Mouse (Mus musculus) CH12.LX (cell line): ENCODE measurements around the gene Nudt22. TPM values are rescaled to one million over a fixed set of nuclear protein-coding genes. Genes with fewer than 3 reads are reported as not detected.
A peak's percentile ranks its signal among the peaks of the same experiment; 100 is the strongest.

Experiments
- DNase-seq: peaks from one replicate; pipeline ENCODE4 v3.0.0-alpha.2; 2013; ENCODE audit errors: extremely low read depth
- H3K27ac ChIP-seq: 2 replicates; pipeline ENCODE4 v1.5.1; 2012; ENCODE audit warnings: low read depth, mild to moderate bottlenecking, control low read depth, moderate library complexity; ENCODE audit not compliant: insufficient read depth
- H3K27me3 ChIP-seq: replicated peaks from 2 replicates; pipeline ENCODE3; 2012; ENCODE audit warnings: inconsistent platforms
- H3K36me3 ChIP-seq, 2 experiments: replicated peaks in 1 of 2; 2 replicates each; pipeline versions ENCODE3 to v1.6.1; 2012; ENCODE audit warnings: inconsistent platforms in 1 of 2, low read length in 1 of 2, mild to moderate bottlenecking in 1 of 2, mixed read lengths in 1 of 2, moderate library complexity in 1 of 2; ENCODE audit not compliant: control insufficient read depth in 1 of 2, insufficient read depth in 1 of 2
- H3K4me1 ChIP-seq, 2 experiments: 2 replicates each; pipeline ENCODE4 v1.6.1; 2012; ENCODE audit warnings: inconsistent platforms in 1 of 2, moderate library complexity in 1 of 2; ENCODE audit not compliant: insufficient read depth in 2 of 2, control insufficient read depth in 1 of 2
- H3K4me2 ChIP-seq: 2 replicates; pipeline ENCODE4 v1.6.1; 2012; ENCODE audit warnings: low read depth, mild to moderate bottlenecking, control low read depth; ENCODE audit not compliant: poor library complexity, insufficient read depth, severe bottlenecking
- H3K4me3 ChIP-seq, 3 experiments: fragments of 150-350 bp in 1 of 3; sonication (generic) in 1 of 3; replicated peaks in 1 of 3; 2 replicates each; pipeline versions ENCODE3 to v1.5.1; 2011 to 2012; ENCODE audit warnings: low read depth in 2 of 3, low read length in 2 of 3, mild to moderate bottlenecking in 2 of 3, moderate library complexity in 2 of 3, control low read depth in 1 of 3, improper control_type of control experiment in 1 of 3, inconsistent platforms in 1 of 3, mixed read lengths in 1 of 3; ENCODE audit not compliant: poor library complexity in 1 of 3
- H3K79me2 ChIP-seq: replicated peaks from 2 replicates; pipeline ENCODE4 v1.6.1; 2012; ENCODE audit warnings: mild to moderate bottlenecking, moderate library complexity; ENCODE audit not compliant: control insufficient read depth, poor library complexity, insufficient read depth, severe bottlenecking; ENCODE audit errors: extremely low read depth
- H3K9ac ChIP-seq: 2 replicates; pipeline ENCODE4 v1.6.1; 2012; ENCODE audit warnings: low read depth, mild to moderate bottlenecking, control low read depth, moderate library complexity; ENCODE audit not compliant: insufficient read depth
- H3K9me3 ChIP-seq: replicated peaks from 2 replicates; pipeline ENCODE3; 2012; ENCODE audit warnings: low read length, inconsistent platforms, mixed read lengths
- CHD1 ChIP-seq: IDR thresholded peaks from 2 replicates; pipeline ENCODE4 v1.6.1; 2012; ENCODE audit warnings: low read depth, low read length, improper control_type of control experiment, inconsistent platforms
- E2F4 ChIP-seq: IDR thresholded peaks from 2 replicates; pipeline ENCODE4 v1.6.1; 2011; ENCODE audit warnings: low read depth, low read length, improper control_type of control experiment; ENCODE audit not compliant: insufficient replicate concordance
- ELF1 ChIP-seq: IDR thresholded peaks from 2 replicates; pipeline ENCODE4 v1.6.1; 2014; ENCODE audit warnings: low read depth, mild to moderate bottlenecking, inconsistent platforms, low read length, improper control_type of control experiment
- EP300 ChIP-seq: IDR thresholded peaks from 2 replicates; pipeline ENCODE4 v1.6.1; 2011; ENCODE audit warnings: low read length, improper control_type of control experiment
- IRF4 ChIP-seq: IDR thresholded peaks from 2 replicates; pipeline ENCODE4 v1.6.1; 2014; ENCODE audit warnings: low read depth, mild to moderate bottlenecking, inconsistent platforms, low read length, improper control_type of control experiment
- JUND ChIP-seq: conservative IDR thresholded peaks from 2 replicates; pipeline ENCODE4 v1.6.1; 2011; ENCODE audit warnings: low read depth, low read length, improper control_type of control experiment
- KAT2A ChIP-seq: IDR thresholded peaks from 2 replicates; pipeline ENCODE4 v1.6.1; 2012; ENCODE audit warnings: low read length, improper control_type of control experiment, inconsistent platforms; ENCODE audit not compliant: insufficient replicate concordance
- MAFK ChIP-seq: IDR thresholded peaks from 2 replicates; pipeline ENCODE4 v1.6.1; 2011; ENCODE audit warnings: low read length, improper control_type of control experiment; ENCODE audit not compliant: insufficient replicate concordance
- MAX ChIP-seq: IDR thresholded peaks from 2 replicates; pipeline ENCODE4 v1.6.1; 2011; ENCODE audit warnings: low read length, improper control_type of control experiment
- MEF2A ChIP-seq: IDR thresholded peaks from 2 replicates; pipeline ENCODE4 v1.6.1; 2014; ENCODE audit warnings: low read depth, mild to moderate bottlenecking, inconsistent platforms, low read length, improper control_type of control experiment, borderline replicate concordance
- MXI1 ChIP-seq: IDR thresholded peaks from 2 replicates; pipeline ENCODE4 v1.6.1; 2011; ENCODE audit warnings: mild to moderate bottlenecking, low read depth, low read length, improper control_type of control experiment
- NELFE ChIP-seq: IDR thresholded peaks from 2 replicates; pipeline ENCODE4 v1.6.1; 2011; ENCODE audit warnings: low read depth, low read length, improper control_type of control experiment
- NRF1 ChIP-seq: IDR thresholded peaks from 2 replicates; pipeline ENCODE4 v1.6.1; 2014; ENCODE audit warnings: low read depth, mild to moderate bottlenecking, inconsistent platforms, low read length, improper control_type of control experiment, moderate library complexity
- PAX5 ChIP-seq: IDR thresholded peaks from 2 replicates; pipeline ENCODE4 v1.6.1; 2012; ENCODE audit warnings: low read length, inconsistent platforms, mixed read lengths
- POLR2A ChIP-seq: IDR thresholded peaks from 2 replicates; pipeline ENCODE4 v1.6.1; 2011; ENCODE audit warnings: low read depth, mild to moderate bottlenecking, improper control_type of control experiment, low read length
- RAD21 ChIP-seq: IDR thresholded peaks from 2 replicates; pipeline ENCODE4 v1.6.1; 2011; ENCODE audit warnings: low read depth, mild to moderate bottlenecking, low read length, improper control_type of control experiment, moderate library complexity
- RCOR1 ChIP-seq: conservative IDR thresholded peaks from 2 replicates; pipeline ENCODE4 v1.6.1; 2012; ENCODE audit warnings: low read depth, mild to moderate bottlenecking, inconsistent platforms, low read length, improper control_type of control experiment
- SMC3 ChIP-seq: IDR thresholded peaks from 2 replicates; pipeline ENCODE4 v1.6.1; 2011; ENCODE audit warnings: low read depth, low read length, improper control_type of control experiment
- TCF12 ChIP-seq: IDR thresholded peaks from 2 replicates; pipeline ENCODE4 v1.6.1; 2014; ENCODE audit warnings: low read depth, mild to moderate bottlenecking, inconsistent platforms, low read length, improper control_type of control experiment
- UBTF ChIP-seq: IDR thresholded peaks from 2 replicates; pipeline ENCODE4 v1.6.1; 2012; ENCODE audit warnings: low read depth, mild to moderate bottlenecking, inconsistent platforms, low read length, improper control_type of control experiment, moderate library complexity
- USF1 ChIP-seq: IDR thresholded peaks from 2 replicates; pipeline ENCODE4 v1.6.1; 2014; ENCODE audit warnings: low read depth, mild to moderate bottlenecking, inconsistent platforms, low read length, improper control_type of control experiment
- USF2 ChIP-seq: conservative IDR thresholded peaks from 2 replicates; pipeline ENCODE4 v1.6.1; 2011; ENCODE audit warnings: low read depth, low read length, improper control_type of control experiment
- ZKSCAN1 ChIP-seq: IDR thresholded peaks from 2 replicates; pipeline ENCODE4 v1.6.1; 2012; ENCODE audit warnings: low read depth, inconsistent platforms, low read length, improper control_type of control experiment, borderline replicate concordance
- ZNF384 ChIP-seq: IDR thresholded peaks from 2 replicates; pipeline ENCODE4 v1.6.1; 2012; ENCODE audit warnings: low read depth, low read length, improper control_type of control experiment, inconsistent platforms
- dilution Hi-C: fragments of 300-500 bp; cut with MboI; formaldehyde crosslinking; loops from 2 replicates; pipeline ENCODE4 v1.14.3; 2020; ENCODE audit warnings: low sequenced_read_pairs; ENCODE audit not compliant: extremely low pct_unique_long_range_greater_than_20kb, extremely low pct_ligation_motif_present
- in situ Hi-C: fragments of 300-500 bp; cut with MboI; formaldehyde crosslinking; loops from 3 replicates; pipeline ENCODE4 v1.14.3; 2019; ENCODE audit warnings: low sequenced_read_pairs, low pct_ligation_motif_present, low pct_unique_long_range_greater_than_20kb, mixed read lengths
- polyA plus RNA-seq: library from polyadenylated mRNA; unstranded; fragments of >175 nt; gene quantifications from 2 replicates; pipeline ENCODE4 v1.2.1, GENCODE M21; 2012; ENCODE audit warnings: low read depth; ENCODE audit not compliant: insufficient read length
- total RNA-seq, 2 experiments: library from RNA; depleted of rRNA; stranded (reverse); fragments of 300-350 nt in 1 of 2; fragments of >200 nt in 1 of 2; gene quantifications; 2 replicates each; pipeline ENCODE4 v1.2.3; 2012 to 2014

The Nudt22 gene
- total and polyA plus RNA-seq, 3 experiments, result 11.1 to 24.6 (median 11.2) TPM

DNA sequence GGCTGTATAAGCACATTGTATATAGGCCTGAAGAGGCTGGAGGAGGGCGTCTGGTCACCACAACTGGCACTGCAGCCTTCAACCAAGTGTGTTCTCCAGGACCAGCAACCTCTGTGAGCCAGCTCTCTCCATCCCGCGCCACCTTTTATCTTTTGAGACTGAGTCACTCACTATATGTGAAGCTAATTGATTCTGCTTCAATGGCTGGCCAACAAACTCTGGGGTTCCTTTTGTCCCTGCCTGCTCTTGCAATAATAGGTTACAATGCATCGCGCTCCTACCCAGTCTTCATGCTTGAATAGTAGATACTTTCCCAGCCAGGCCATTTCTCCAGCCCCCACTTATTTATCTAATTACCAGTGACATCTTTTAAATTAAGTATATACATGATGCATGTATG lies 12.3 kb downstream of the Nudt22 start:
- no peaks in the 10 kb centered on the region for H3K27me3 ChIP-seq
- DNase-seq, result no peak
- TF ChIP-seq CHD1 (no peak), ZKSCAN1 (no peak), EP300 (no peak), UBTF (no peak), JUND (no peak), ZNF384 (no peak), IRF4 (no peak), ELF1 (no peak), NRF1 (no peak)
- H3K9me3 ChIP-seq, result no peaks in the 10 kb centered on the region
- H3K4me2 ChIP-seq, result no peak overlapping the region
- H3K9ac ChIP-seq, result no peak overlapping the region
- dilution Hi-C loops, result no loop called here
- H3K79me2 ChIP-seq, result peaks cover 2% of the 10 kb centered on the region; the same call in 1 of the 2 replicates
- H3K4me1 ChIP-seq, result peaks cover 12 to 39% of the 10 kb centered on the region in 2 experiments
- H3K36me3 ChIP-seq, result peaks cover 15 to 45% of the 10 kb centered on the region in 2 experiments
- in situ Hi-C loops, result no loop called here
- no peak overlapping the region for H3K27ac ChIP-seq
- no peak overlapping the region for H3K4me3 ChIP-seq

DNA sequence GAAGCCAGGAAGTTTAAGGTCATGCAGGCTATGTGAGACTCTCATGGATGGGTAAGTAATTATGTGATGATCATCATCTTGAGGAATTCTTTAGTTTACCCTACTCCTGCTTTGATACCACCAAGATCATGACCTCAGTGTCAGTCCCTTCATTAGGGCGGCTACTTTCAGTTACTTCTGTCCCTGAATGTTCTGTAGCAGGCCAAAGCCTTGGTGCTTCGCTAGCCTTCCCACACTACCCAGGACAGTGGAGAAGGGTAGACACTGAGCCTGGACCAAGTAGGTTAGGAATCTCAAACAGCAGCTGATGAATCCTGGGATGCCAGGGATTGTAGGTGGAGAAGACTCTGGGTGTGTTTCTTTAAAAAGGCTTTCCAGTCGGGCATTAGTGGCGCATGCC lies 14.5 kb downstream of the Nudt22 start:
- in situ Hi-C loops, result no loop called here
- peaks cover 27 to 64% of the 10 kb centered on the region in 2 experiments for H3K36me3 ChIP-seq
- H3K9me3 ChIP-seq, result no peaks in the 10 kb centered on the region
- dilution Hi-C loops, result no loop called here
- TF ChIP-seq NELFE (no peak), KAT2A (no peak), SMC3 (no peak)
- H3K4me2 ChIP-seq, result peak overlapping the region; percentile 84
- H3K79me2 ChIP-seq, result peaks cover 17% of the 10 kb centered on the region
- no peak for DNase-seq
- peak overlapping the region; percentile 78 for H3K9ac ChIP-seq
- no peak overlapping the region for H3K27ac ChIP-seq
- H3K4me3 ChIP-seq, result peak overlapping the region in 2 of 3 experiments; percentile 73 to 83
- no peaks in the 10 kb centered on the region for H3K27me3 ChIP-seq
- peaks cover 22 to 50% of the 10 kb centered on the region in 2 experiments for H3K4me1 ChIP-seq

DNA sequence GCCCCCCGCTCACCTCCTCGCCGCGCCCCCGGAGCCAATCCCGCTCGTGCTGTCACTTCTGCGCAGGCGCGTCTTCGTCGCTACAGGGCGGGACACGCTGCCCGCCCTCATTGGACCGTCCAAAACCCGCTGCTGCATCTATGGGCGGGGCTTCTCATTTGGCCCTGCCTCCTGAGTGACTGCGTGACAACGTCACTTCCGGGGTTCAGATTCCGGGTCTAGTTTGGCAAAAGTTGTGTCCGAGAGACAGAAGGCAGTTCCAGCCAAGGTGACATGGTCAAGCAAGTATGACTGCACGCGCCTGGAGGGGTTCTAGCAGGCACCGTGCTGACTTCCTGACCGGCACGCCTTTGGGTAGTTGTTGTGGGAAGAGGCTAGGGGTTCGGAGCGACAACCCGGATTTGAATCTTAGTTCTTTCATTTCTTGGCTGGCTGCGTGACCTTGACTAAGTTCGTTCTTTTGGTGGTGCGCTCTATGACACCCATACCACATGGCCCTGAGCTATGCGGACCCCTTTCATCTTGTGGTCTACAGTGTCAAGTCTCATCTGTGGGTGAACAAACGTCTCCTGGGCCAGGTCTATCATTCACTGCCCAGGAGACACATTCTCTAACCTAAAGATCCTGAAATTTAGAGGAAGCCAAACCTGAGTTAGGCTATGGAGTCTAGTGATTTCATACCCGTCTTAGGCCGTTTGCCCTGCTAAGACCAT lies 15.4 kb downstream of the Nudt22 start, which contains the start of gene Fkbp2:
Fkbp2 (minus strand) TSS at position 121 of the 713 bp plus-strand sequence.
- H3K79me2 ChIP-seq, result peaks cover 26% of the 10 kb centered on the region
- H3K27ac ChIP-seq, result peak within 1 kb of the TSS; percentile 65
- dilution Hi-C loops (no loop called here), in situ Hi-C loops (no loop called here)
- peak; percentile 98 for DNase-seq
- peaks cover 27 to 59% of the 10 kb centered on the region in 2 experiments for H3K36me3 ChIP-seq
- H3K9ac ChIP-seq, result peak within 1 kb of the TSS; percentile 78
- H3K4me2 ChIP-seq, result peak within 1 kb of the TSS; percentile 84
- H3K4me1 ChIP-seq, result peaks cover 15 to 44% of the 10 kb centered on the region in 2 experiments
- H3K4me3 ChIP-seq, result peak within 1 kb of the TSS; percentile 73 to 83 (median 79)
- H3K9me3 ChIP-seq, result no peaks in the 10 kb centered on the region
- H3K27me3 ChIP-seq, result no peaks in the 10 kb centered on the region
- TF ChIP-seq UBTF, result no peak
- no peak for TF ChIP-seq PAX5
- TF ChIP-seq POLR2A, result peak; percentile 100
- no peak for TF ChIP-seq IRF4
- no peak for TF ChIP-seq MEF2A
- TF ChIP-seq RAD21, result no peak
- no peak for TF ChIP-seq MAFK
- no peak for TF ChIP-seq RCOR1
- TF ChIP-seq USF2, result no peak
- TF ChIP-seq USF1, result no peak
- TF ChIP-seq MAX, result peak; percentile 15; the same call in 1 of the 2 replicates
- TF ChIP-seq SMC3, result no peak
- peak; percentile 90 for TF ChIP-seq TCF12
- TF ChIP-seq NRF1, result peak; percentile 93
- 0 out of 2 replicates have a peak, but pooled peaks have one; percentile 26 for TF ChIP-seq E2F4
- TF ChIP-seq KAT2A, result 0 out of 2 replicates have a peak, but pooled peaks have one; percentile 59
- no peak for TF ChIP-seq ZNF384
- peak; percentile 88 for TF ChIP-seq MXI1
- peak; percentile 98 for TF ChIP-seq NELFE
